Mouse (Mus musculus) gastrocnemius, postnatal 10 days (tissue): ENCODE measurements around the gene Wwc2. TPM values are rescaled to one million over a fixed set of nuclear protein-coding genes. Genes with fewer than 3 reads are reported as not detected.

Experiments
- DNase-seq: peaks from one replicate; pipeline ENCODE4 v3.0.0; 2021; ENCODE audit warnings: mixed read lengths
- total RNA-seq, 2 experiments: library from RNA; stranded (reverse); gene quantifications; 2 replicates each; pipeline ENCODE4 v1.2.3; 2021

Wwc2 gene
- total RNA-seq, 2 experiments from 2014 or later = 12.8 to 14.6 TPM

GRCm38 (mm10) chr8:47904004-47904403 lies 86.7 kb downstream of the Wwc2 start:
- no peak for DNase-seq

GRCm38 (mm10) chr8:47902704-47903103 lies 88.0 kb downstream of the Wwc2 start:
- DNase-seq = no peak

GRCm38 (mm10) chr8:47900361-47900760 lies 90.4 kb downstream of the Wwc2 start:
- DNase-seq = no peak

- no peak for DNase-seq
Measured at GRCm38 (mm10) chr8:47899891-47900290, 90.8 kb downstream of the Wwc2 start.

- no peak for DNase-seq
Measured at GRCm38 (mm10) chr8:47892419-47892818, 98.3 kb downstream of the Wwc2 start.

GRCm38 (mm10) chr8:47891641-47892040 lies 99.1 kb downstream of the Wwc2 start:
- DNase-seq = no peak

- no peak for DNase-seq
Measured at GRCm38 (mm10) chr8:47890814-47891210, 99.9 kb downstream of the Wwc2 start.

GRCm38 (mm10) chr8:47889936-47890813 lies 100.5 kb downstream of the Wwc2 start:
- DNase-seq = no peak

GRCm38 (mm10) chr8:47888841-47889570 lies 101.7 kb downstream of the Wwc2 start:
- DNase-seq = no peak

- DNase-seq = no peak
Measured at GRCm38 (mm10) chr8:47884306-47884705, 106.4 kb downstream of the Wwc2 start.

GRCm38 (mm10) chr8:47883739-47884138 lies 107.0 kb downstream of the Wwc2 start:
- no peak for DNase-seq

GRCm38 (mm10) chr8:47878516-47878915 lies 112.2 kb downstream of the Wwc2 start:
- no peak for DNase-seq

GRCm38 (mm10) chr8:47875865-47876264 lies 114.9 kb downstream of the Wwc2 start:
- DNase-seq = no peak

GRCm38 (mm10) chr8:47874497-47875178 lies 116.1 kb downstream of the Wwc2 start:
- DNase-seq = no peak

GRCm38 (mm10) chr8:47872361-47873107 lies 118.2 kb downstream of the Wwc2 start:
- DNase-seq = no peak

GRCm38 (mm10) chr8:47867067-47867466 lies 123.7 kb downstream of the Wwc2 start:
- peak; percentile 89 for DNase-seq

- DNase-seq = no peak
Measured at GRCm38 (mm10) chr8:47866568-47866967, 124.2 kb downstream of the Wwc2 start.

- DNase-seq = no peak
Measured at GRCm38 (mm10) chr8:47859259-47859658, 131.5 kb downstream of the Wwc2 start.

GRCm38 (mm10) chr8:47853356-47853755 lies 137.4 kb downstream of the Wwc2 start:
- DNase-seq = no peak

GRCm38 (mm10) chr8:47852737-47853136 lies 138.0 kb downstream of the Wwc2 start:
- no peak for DNase-seq

- peak; percentile 49 for DNase-seq
Measured at GRCm38 (mm10) chr8:47851824-47852502, 138.8 kb downstream of the Wwc2 start.
